Mouse (Mus musculus): ENCODE results near the gene Aamp.

Gene Aamp

GRCm38 (mm10) chr1:74300347-74301110 lies 16.0 kb upstream of the Aamp start:
- no peak for DNase-seq

- DNase-seq, result peak; percentile 44 to 67
These were observed 14.5 kb upstream of the Aamp start for GRCm38 (mm10) chr1:74298996-74299395.

GRCm38 (mm10) chr1:74298157-74298750 lies 13.7 kb upstream of the Aamp start:
- DNase-seq, result no peak

- no peak for DNase-seq
These were observed 12.7 kb upstream of the Aamp start for GRCm38 (mm10) chr1:74297269-74297668.

- DNase-seq, result no peak
These were observed 11.9 kb upstream of the Aamp start for GRCm38 (mm10) chr1:74296477-74296876.

GRCm38 (mm10) chr1:74295456-74296171 lies 11.1 kb upstream of the Aamp start:
- DNase-seq, result peak; percentile 87 to 93

- DNase-seq, result no peak
These were observed 10.4 kb upstream of the Aamp start for GRCm38 (mm10) chr1:74294733-74295455.

GRCm38 (mm10) chr1:74294090-74294643 lies 9.6 kb upstream of the Aamp start:
- no peak for DNase-seq

GRCm38 (mm10) chr1:74293306-74293960 lies 8.9 kb upstream of the Aamp start:
- DNase-seq, result peak in 1 of 2 experiments; percentile 49

GRCm38 (mm10) chr1:74292331-74293020 lies 7.9 kb upstream of the Aamp start:
- no peak for DNase-seq

- peak; percentile 63 to 72 for DNase-seq
These were observed 5.6 kb upstream of the Aamp start for GRCm38 (mm10) chr1:74290141-74290540.

- no peak for DNase-seq
These were observed 5.2 kb upstream of the Aamp start for GRCm38 (mm10) chr1:74289740-74290139.

- no peak for DNase-seq
These were observed 4.7 kb upstream of the Aamp start for GRCm38 (mm10) chr1:74289248-74289647.

GRCm38 (mm10) chr1:74288327-74288726 lies 3.8 kb upstream of the Aamp start:
- no peak for DNase-seq

GRCm38 (mm10) chr1:74286869-74287607 lies 2.5 kb upstream of the Aamp start:
- peak; percentile 47 to 51 for DNase-seq

GRCm38 (mm10) chr1:74285212-74286010 lies 873 bp upstream of the Aamp start:
- peak; percentile 65 to 72 for DNase-seq

GRCm38 (mm10) chr1:74283686-74284463 lies 663 bp downstream of the Aamp start:
- peak; percentile 82 for DNase-seq

- DNase-seq, result no peak
These were observed 1.5 kb downstream of the Aamp start for GRCm38 (mm10) chr1:74282896-74283625.
